Mouse (Mus musculus) thymus, postnatal 0 days (tissue): Measurements from ENCODE around the gene Acot11. TPM values are rescaled to one million over a fixed set of nuclear protein-coding genes. Genes with fewer than 3 reads are reported as not detected.

Source experiments
- DNase-seq: peaks from one replicate; pipeline ENCODE4 v3.0.0-alpha.2; 2015; ENCODE audit warnings: low spot score
- polyA plus RNA-seq: library from polyadenylated mRNA; unstranded; fragments of >200 nt; fragmentation: Nextera tagmentation; extraction: Ambion mirVana; gene quantifications from 2 replicates; pipeline ENCODE4 v1.2.1, GENCODE M21; 2015

Gene Acot11
- 0.78 and 0.88 TPM in 2 replicates for polyA plus RNA-seq

- DNase-seq: no peak
These were observed at the start of gene Acot11 for GRCm38 (mm10) chr4:106804910-106805274. Gene Acot11 (minus strand): TSS chr4:106804998.

- no peak for DNase-seq
These were observed 43.7 kb upstream of the Acot11 start for GRCm38 (mm10) chr4:106848290-106849092.

- DNase-seq: no peak
These were observed 42.9 kb upstream of the Acot11 start for GRCm38 (mm10) chr4:106847591-106848289.

- DNase-seq: peak; percentile 61
These were observed 37.8 kb upstream of the Acot11 start for GRCm38 (mm10) chr4:106842561-106842960.

GRCm38 (mm10) chr4:106841856-106842255, 37.1 kb upstream of the Acot11 start:
- DNase-seq: peak; percentile 55

GRCm38 (mm10) chr4:106841303-106841702, 36.5 kb upstream of the Acot11 start:
- peak; percentile 29 for DNase-seq

GRCm38 (mm10) chr4:106840651-106841145, 35.9 kb upstream of the Acot11 start:
- no peak for DNase-seq

GRCm38 (mm10) chr4:106839964-106840611, 35.3 kb upstream of the Acot11 start:
- peak; percentile 87 for DNase-seq

- no peak for DNase-seq
These were observed 34.5 kb upstream of the Acot11 start for GRCm38 (mm10) chr4:106839254-106839834.

- peak; percentile 92 for DNase-seq
These were observed 33.9 kb upstream of the Acot11 start for GRCm38 (mm10) chr4:106838548-106839253.

- peak; percentile 42 for DNase-seq
These were observed 33.2 kb upstream of the Acot11 start for GRCm38 (mm10) chr4:106837964-106838363.

- no peak for DNase-seq
These were observed 32.6 kb upstream of the Acot11 start for GRCm38 (mm10) chr4:106837425-106837824.

GRCm38 (mm10) chr4:106830545-106831112, 25.8 kb upstream of the Acot11 start:
- peak; percentile 26 for DNase-seq

- peak; percentile 92 for DNase-seq
These were observed 23.1 kb upstream of the Acot11 start for GRCm38 (mm10) chr4:106827738-106828361.

- DNase-seq: no peak
These were observed 20.4 kb upstream of the Acot11 start for GRCm38 (mm10) chr4:106825229-106825628.

GRCm38 (mm10) chr4:106819404-106819803, 14.6 kb upstream of the Acot11 start:
- no peak for DNase-seq

GRCm38 (mm10) chr4:106818332-106818731, 13.5 kb upstream of the Acot11 start:
- no peak for DNase-seq

GRCm38 (mm10) chr4:106817017-106817416, 12.2 kb upstream of the Acot11 start:
- DNase-seq: no peak

- no peak for DNase-seq
These were observed 10.9 kb upstream of the Acot11 start for GRCm38 (mm10) chr4:106815396-106816324.
